Mouse (Mus musculus) A20 (cell line): ENCODE data around the gene B130006D01Rik.
A peak's percentile ranks its signal among the peaks of the same experiment; 100 is the strongest.

Source experiments
- DNase-seq: peaks from one replicate; pipeline ENCODE4 v3.0.0-alpha.2; 2011; ENCODE audit warnings: low read depth, low spot score

Gene B130006D01Rik

DNA sequence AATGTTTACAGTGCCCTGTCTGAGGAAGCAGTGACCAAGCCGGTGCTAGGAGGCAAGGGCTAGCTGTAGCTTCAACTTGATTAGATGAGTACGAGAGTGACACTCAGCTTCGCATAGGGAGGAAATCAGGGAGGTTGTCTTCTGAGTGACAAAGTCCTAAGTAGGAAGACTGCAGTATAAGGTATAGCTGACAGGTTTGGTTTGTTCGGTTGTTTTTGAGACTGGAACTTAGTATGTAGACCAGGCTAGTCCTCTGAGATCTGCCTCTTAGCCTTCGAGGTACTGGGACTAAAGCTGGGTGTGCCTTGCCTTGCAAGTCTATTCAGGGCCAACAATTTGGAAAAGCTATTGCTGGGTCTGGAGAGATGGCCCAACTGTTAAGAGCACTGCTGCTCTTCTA, at the start of gene B130006D01Rik:
B130006D01Rik (plus strand) TSS at position 301 of the 400 bp plus-strand sequence.
- no peak for DNase-seq

DNA sequence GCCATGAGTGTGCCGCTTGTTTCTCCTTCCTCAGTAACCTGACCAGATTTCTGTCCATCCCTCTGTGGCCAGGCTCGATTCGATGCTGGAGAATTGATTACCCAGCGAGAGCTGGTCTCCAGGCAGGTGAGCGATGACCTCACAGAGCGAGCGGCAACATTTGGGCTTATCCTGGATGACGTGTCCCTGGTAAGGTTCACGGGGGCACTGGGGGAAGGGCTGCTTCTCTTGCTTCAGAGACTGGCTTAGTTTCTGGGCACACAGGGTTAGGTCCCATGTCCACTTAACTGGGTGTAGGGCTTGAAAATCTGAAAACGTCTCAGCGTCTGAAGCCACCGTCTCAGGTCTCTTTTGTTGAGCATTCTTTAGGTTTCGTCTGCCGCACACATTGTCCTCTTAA, 47.9 kb upstream of the B130006D01Rik start:
- no peak for DNase-seq

- DNase-seq: peak; percentile 62
Observed at GRCm38 (mm10) chr11:95676307-95676706, 47.1 kb upstream of the B130006D01Rik start.

GRCm38 (mm10) chr11:95677925-95678701, 45.3 kb upstream of the B130006D01Rik start:
- no peak for DNase-seq

DNA sequence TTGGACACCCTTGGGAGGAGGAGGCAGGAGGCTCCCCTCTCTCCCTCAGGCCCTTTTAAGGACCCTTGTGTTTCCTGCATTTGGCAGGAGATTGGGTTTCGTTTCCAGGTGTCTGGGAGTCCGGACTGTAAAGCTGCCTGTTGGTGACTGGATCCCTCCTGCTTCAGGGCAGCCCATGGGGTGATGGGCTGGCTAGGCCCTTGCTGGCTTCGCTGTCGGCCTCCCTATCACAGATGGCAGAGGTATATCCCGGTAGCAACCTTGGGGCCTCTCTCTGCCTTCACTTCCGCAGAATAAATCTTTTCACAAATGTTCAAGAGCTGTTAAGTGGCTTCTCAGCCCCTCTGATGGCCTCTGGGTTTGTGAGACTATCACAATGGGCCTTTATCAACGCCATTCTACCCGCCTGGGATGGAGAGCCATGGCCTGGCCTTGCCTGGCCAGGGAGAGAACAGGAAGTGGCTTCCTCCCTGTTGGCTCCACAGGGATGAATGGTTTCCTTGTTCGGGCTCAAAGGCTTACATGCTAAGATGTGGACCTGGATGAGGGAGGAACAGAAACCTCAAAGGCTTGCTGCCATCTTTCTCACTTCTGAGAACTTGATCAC, 41.3 kb upstream of the B130006D01Rik start:
- no peak for DNase-seq

DNA sequence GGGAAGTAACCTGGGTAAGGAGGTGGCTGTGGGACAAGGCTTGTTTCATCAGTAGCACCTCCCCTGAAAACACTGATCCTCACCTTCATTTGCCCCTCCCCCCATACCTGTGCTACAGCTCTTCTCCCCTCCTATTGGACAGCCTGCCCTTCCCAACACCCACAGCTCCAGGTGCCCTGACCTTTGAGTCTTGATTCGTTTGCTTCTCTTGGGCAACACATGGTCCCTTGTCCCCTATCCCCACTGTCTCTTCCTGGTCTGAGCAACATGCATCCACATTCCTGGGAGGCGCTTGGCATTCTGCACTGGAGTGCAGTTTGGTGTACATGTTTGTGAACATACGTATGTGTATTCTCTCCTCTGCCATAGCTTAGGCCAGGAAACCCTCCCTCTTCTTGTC, 40.4 kb upstream of the B130006D01Rik start:
- DNase-seq: no peak

DNA sequence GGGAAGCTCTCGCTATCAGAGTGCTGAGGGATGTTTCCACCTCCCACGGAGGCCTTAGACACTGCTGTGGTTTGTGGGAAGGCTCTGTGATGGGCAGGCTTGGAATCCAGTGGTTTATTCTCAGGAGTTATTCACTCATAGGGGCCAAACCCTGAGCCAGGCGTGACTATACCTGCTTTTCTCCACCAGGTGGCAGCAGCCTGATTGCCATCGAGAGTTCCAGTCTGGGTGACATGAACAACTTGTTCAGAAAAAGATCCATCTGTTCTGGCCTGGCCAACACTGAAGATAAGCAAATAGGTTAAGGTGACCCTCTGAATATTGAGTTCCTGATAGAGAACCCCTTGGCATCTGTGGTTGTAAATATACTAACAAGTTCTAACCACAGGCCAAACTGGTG, 37.4 kb upstream of the B130006D01Rik start:
- peak; percentile 77 for DNase-seq

- DNase-seq: no peak
Observed at GRCm38 (mm10) chr11:95687084-95687656, 36.2 kb upstream of the B130006D01Rik start.

DNA sequence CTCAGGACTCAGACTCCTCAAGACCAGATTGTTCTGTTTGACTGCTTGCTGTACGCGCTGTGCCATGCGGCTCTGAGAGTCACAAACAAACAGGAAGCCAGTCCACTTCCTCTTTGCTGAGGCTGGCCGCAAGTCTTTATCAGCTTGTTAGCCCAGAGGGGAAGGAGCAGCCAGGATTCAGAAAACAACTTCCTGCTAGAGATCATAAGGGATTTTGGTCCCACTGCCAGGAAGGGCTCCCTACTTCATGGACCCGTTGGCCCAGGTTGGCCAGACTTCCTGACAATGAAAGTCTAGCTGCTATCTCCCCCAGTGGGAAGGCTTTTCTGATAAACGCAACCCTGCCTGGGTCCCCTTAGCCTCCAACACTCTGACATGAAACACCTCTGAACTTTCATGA, 34.9 kb upstream of the B130006D01Rik start:
- DNase-seq: peak; percentile 87

DNA sequence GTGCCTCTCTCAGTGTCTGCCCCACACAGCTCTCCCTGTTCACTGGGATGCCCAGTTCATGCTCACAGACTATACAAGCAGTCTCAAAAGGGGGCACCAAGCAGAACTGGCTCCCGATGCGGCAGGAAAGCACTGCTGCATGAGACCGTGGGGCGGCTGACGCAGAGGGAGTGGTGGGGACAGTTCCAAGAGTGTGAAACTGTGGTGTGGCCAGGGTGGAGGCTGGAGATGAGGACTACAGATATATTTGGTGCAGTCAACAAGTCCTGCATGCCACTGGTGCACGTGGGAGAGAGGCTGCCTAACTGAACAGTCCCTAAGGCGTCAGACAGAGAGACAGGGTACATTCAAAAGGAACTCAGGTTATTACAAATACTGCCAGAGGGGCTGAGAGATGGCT, 34.4 kb upstream of the B130006D01Rik start:
- DNase-seq: no peak

GRCm38 (mm10) chr11:95689544-95689943, 33.8 kb upstream of the B130006D01Rik start:
- DNase-seq: no peak

DNA sequence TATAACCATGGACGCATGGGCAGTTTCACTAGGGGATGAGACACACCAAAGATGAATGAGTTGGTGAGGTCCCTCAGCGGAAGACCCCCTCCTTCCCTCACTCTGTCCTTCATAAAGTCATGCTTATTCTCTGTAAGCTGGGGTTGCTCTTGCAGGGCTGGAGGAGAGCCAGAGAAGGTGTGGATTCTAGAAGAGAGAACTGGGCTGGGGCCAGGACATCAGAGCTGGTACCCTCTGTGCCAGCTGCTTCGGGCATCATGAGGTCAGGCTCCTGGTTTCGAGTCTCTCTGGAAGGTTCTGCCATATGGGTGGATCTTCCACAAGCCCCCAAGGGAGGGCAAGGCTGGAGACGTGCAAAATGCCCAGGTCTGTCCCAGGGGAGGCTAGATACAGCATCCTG, 24.8 kb upstream of the B130006D01Rik start:
- DNase-seq: no peak

DNA sequence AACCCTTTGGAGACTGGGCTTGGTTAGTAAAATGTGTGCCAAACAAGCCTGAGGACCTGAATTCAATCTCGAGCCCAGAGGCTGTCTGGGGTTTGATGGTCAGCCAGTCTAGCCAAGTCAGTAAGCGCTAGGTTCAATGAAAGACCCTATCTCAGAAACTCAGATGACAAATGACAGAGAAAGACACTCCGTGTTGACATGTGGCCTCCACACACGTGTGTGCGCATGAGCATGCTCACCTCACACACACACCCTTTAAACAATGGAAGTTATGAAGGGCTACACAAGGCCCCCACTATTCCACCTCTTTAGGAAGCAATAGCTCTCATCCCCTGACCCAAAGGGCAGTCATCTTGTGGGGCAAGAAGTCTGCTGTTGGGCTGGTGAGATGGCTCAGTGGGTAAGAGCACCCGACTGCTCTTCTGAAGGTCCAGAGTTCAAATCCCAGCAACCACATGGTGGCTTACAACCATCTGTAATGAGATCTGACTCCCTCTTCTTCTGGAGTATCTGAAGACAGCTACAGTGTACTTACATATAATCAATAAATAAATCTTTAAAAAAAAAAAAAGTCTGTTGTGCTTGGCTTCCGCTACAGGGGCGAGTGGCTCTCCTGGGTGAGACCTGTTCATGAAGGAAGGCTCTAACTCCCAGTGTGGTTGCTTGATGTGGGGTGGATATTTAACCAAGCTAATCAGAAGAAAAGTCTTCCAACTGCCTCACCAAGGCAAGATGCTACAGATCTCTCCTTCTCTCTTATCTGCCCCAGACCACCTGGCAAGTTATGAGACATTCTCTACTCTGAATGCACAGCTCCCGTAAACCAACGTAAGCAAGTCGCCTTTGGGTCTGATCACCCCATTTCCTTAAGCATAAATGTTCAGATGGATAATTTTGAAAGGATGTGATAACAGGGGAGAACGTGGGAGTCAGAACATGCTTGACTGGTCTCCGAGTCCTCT, 22.3 kb upstream of the B130006D01Rik start:
- no peak for DNase-seq

GRCm38 (mm10) chr11:95704032-95704969, 19.1 kb upstream of the B130006D01Rik start:
- DNase-seq: no peak

GRCm38 (mm10) chr11:95704970-95705330, 18.4 kb upstream of the B130006D01Rik start:
- DNase-seq: no peak

DNA sequence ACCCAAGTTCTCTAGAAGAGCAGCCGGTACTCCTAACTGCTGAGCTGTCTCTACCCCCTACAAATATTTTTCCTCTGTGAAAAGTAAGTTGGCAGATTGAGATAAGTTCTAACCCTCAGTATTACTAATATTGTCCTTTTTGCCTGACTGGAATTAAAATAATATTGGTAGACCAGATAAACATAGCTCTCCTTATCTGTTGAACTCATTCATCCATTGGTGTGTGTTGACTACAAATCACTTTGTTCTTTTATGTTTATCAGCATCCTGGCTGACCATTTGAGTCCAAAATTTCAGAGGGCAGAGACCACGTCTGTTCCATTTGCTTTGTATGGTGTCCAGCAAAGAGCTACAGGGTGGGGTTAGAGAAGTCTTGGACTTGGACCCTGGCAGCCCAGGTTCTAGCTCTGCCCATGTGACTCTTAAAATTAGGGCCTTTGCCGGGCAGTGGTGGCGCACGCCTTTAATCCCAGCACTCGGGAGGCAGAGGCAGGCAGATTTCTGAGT, 13.8 kb upstream of the B130006D01Rik start:
- DNase-seq: no peak

GRCm38 (mm10) chr11:95710478-95710877, 12.9 kb upstream of the B130006D01Rik start:
- DNase-seq: no peak

DNA sequence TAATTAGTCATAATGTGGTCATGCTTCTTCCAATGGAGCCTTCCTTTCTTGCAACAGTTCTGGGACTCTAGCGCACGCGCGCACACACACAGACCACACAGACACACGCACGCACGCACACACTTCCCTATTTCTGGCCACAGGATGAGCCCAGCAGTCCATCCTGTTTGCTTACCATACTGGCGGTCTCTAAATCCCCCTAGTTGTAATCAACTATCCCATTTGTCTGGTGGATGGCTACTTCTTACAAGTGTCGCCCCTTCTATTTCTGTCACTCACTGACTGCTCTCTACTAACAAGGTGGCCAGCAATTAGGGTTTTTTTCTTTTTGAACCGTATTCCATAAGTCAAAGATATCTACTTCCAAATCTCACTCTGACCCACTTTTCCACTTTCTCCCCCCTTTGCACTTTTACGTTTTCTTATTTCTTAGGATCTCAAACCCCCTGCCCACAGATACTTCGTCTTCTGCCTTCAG, 11.3 kb upstream of the B130006D01Rik start:
- no peak for DNase-seq

DNA sequence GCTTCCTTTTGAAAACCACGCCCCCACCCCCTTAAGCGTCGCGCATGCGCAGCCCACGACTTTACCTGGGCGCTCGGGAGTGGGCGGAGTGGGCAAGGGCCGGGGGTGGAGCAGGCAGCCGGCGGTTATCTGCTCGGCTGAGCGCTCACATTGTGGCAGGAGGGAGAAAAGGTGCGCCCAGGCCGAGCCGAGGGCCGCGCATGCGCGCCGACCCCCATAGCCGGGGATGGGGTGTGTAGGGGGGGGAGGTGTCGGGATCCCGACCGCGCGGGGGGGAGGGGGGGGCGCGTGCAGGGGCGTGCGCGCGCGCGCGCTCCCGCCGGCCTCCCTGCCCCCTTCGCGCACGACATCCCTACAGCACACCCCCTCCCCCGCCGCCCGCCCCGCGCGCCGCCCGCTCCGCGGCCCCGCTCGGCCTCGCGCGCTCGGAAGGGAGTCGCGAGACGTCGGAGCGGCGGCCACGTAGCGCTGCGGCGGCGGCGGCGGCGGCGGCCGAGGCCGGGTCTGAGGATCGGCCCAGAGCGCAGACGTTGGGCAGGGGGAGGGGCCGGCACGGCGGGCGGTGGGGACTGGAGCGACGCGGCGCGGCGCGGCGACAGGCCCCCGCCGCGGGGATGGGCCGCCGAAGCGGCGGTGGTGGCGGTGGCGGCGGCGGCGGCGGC, 10.7 kb upstream of the B130006D01Rik start, which contains the start of gene Zfp652:
Zfp652 (plus strand) TSS at position 111 of the 662 bp plus-strand sequence.
- DNase-seq: peak; percentile 98
